Mouse (Mus musculus): Measurements from ENCODE around the gene Cxcl5.
A peak's percentile ranks its signal among the peaks of the same experiment; 100 is the strongest.

Gene Cxcl5

DNA sequence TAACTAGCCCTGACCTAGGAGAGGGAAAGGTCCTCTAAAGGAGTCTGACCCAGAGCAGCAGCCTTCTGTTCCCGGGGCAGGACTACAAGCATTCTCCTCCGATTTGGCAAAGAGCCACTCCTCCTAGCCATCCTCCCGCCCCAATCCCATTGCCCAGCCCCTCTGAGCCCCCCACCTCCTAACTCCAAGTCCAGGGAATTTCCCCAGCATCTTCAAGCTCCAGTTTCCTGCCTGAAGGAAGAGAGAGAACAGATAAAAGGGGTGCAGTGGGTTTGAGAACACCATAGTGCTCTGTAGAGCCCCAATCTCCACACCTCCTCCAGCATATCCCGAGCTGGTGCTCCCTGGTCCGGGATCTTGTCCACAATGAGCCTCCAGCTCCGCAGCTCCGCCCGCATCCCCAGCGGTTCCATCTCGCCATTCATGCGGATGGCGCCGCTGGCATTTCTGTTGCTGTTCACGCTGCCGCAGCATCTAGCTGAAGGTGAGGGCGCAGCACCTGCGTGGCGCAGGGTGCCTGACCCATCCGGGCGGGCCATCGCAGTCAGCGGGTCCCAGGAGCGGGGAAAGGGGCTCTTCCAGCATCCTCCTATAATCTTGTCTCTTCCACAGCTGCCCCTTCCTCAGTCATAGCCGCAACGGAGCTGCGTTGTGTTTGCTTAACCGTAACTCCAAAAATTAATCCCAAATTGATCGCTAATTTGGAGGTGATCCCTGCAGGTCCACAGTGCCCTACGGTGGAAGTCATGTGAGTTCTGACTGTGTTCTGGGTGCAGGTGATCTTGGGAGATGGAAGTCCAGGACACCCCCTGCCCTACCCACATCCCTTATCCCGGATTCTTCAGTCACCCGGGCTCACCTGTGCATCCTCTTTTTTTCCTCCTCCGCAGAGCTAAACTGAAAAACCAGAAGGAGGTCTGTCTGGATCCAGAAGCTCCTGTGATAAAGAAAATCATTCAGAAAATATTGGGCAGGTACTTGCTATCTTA is at the start of gene Cxcl5:
Cxcl5 (plus strand) TSS at position 284 of the 989 bp plus-strand sequence.
- no peak for DNase-seq (ENCODE audit: low read depth, low spot score)

- DNase-seq (ENCODE audit: low read depth, low spot score): no peak
Measured at GRCm38 (mm10) chr5:90711409-90711808, 47.8 kb upstream of the Cxcl5 start.

GRCm38 (mm10) chr5:90717937-90718336 is 41.2 kb upstream of the Cxcl5 start:
- DNase-seq (ENCODE audit: low read depth, low spot score): no peak

GRCm38 (mm10) chr5:90722656-90723055 is 36.5 kb upstream of the Cxcl5 start:
- DNase-seq (ENCODE audit: low read depth, low spot score): no peak

- DNase-seq (ENCODE audit: low read depth, low spot score): no peak
Measured at GRCm38 (mm10) chr5:90728254-90728653, 30.9 kb upstream of the Cxcl5 start.

DNA sequence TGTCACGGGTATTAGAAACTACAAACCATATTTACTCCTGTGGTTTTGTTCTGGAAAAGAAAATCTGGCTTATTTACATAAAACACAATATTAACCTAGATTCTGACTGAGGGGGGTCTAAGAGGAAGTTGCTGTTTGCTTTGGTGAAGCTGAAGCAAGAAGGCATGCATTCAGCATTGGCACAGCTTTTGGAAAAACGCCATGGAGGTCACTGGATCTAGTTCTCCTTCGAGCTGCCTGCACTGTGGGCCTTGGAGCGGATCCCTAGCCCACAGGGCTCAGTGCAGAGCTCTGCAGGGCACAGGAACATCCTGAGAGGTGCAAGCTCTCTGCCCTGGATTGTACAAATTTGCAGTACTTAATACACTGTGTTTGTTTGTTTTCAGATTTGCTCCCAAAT is 27.7 kb upstream of the Cxcl5 start:
- DNase-seq (ENCODE audit: low read depth, low spot score): no peak

- DNase-seq (ENCODE audit: low read depth, low spot score): peak; percentile 33
Measured at GRCm38 (mm10) chr5:90742029-90742428, 17.1 kb upstream of the Cxcl5 start.

- DNase-seq (ENCODE audit: low read depth, low spot score): no peak
Measured at GRCm38 (mm10) chr5:90753934-90754333, 5.2 kb upstream of the Cxcl5 start.

GRCm38 (mm10) chr5:90758020-90758605 is 1.0 kb upstream of the Cxcl5 start:
- DNase-seq (ENCODE audit: low read depth, low spot score): no peak

DNA sequence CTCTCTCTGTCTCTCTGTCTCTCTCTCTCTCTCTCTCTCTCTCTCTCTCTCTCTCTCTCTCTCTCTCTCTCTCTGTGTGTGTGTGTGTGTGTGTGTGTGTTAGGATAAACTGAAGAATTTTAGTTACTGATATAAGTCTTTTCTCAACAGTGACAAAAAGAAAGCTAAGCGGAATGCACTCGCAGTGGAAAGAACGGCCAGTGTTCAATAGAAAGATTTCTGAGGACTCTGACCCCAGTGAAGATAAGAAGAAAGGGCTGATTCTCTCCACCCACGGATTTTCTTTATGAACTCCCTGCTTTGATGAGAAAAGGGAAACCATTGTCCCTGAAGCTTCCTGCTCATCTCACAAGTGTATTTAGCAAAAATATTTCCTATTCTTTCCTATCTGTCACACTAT is 1.1 kb downstream of the Cxcl5 start:
- DNase-seq (ENCODE audit: low read depth, low spot score): no peak

GRCm38 (mm10) chr5:90760844-90761243 is 1.7 kb downstream of the Cxcl5 start:
- DNase-seq (ENCODE audit: low read depth, low spot score): no peak

GRCm38 (mm10) chr5:90761834-90762233 is 2.7 kb downstream of the Cxcl5 start:
- DNase-seq (ENCODE audit: low read depth, low spot score): no peak

GRCm38 (mm10) chr5:90763912-90764665 is 4.9 kb downstream of the Cxcl5 start:
- DNase-seq (ENCODE audit: low read depth, low spot score): no peak

GRCm38 (mm10) chr5:90765821-90766606 is 6.9 kb downstream of the Cxcl5 start:
- DNase-seq (ENCODE audit: low read depth, low spot score): no peak

DNA sequence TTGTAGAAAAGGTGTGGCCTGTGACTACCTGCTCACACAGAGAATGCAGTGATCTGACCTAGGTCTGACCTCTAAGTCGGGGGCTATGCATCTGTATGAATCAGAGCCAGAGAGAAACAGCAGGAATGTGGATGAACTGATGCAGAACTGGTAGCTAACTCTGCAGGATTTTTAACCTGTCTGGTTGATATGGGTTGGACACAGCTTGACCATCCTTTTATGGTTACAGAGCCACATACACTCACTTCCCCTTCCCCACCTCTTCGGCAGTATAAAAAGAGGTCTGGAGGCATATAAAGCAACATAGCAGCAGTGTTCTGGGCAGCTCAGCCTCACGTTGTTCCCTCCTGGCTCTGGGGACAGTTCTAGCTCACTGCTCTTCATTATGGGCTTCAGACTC is 9.1 kb downstream of the Cxcl5 start, which contains the start of gene Ppbp:
Ppbp (plus strand) TSS at position 301 of the 400 bp plus-strand sequence.
- DNase-seq (ENCODE audit: low read depth, low spot score): no peak

DNA sequence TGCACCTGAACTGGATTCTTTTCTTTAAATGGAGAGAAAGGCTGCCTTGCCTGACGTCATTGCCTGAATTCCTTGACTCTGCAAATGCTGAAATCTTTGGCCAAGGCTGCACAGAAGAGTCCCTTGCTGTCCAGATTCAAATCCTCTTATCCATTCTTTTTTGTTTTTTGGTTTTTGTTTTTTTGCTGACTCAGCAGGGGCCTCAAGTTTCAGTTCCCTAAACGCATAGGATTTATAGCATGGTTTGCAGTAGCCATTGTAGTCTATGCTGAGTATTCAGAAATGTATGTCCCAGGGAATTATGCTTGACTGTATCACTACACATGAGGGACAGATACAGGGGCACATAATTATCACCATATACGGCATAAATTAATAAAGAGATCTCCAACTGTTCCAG is 12.2 kb downstream of the Cxcl5 start:
- DNase-seq (ENCODE audit: low read depth, low spot score): no peak

DNA sequence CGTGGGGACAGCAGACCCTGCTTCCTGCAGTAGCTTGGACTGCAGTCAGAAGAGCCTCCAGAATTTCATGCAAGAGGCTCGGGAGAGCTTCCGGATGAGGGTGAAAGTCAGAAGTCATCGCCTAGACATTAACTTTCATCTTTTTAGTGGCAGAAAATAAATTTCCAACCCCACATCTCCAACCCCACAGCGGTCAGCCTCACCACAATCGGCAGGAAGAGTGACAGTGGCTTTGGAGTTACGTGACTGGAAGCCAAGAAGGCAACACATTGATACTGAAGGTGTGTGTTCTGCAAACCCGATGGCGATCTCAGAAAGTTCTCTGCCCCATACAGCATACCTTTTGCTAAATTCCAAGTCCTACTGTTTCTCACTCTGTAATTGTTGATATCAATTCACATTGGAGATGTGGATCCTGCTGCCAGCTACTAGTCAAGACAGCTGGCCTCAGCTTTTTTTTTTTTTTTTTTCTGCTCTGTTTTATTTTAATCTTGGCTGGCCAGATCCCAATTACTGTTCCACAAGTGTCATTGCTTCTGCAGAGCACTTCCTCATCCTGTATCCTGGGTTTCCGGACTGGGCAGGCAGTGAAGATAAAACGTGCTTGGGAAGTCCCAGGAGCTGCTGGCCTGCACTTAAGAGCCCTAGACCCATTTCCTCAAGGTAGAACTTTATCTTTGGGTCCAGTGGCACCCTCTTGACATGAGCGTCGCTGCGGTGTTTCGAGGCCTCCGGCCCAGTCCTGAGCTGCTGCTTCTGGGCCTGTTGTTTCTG is 12.9 kb downstream of the Cxcl5 start, which contains the start of gene Pf4:
Pf4 (plus strand) TSS at position 556 of the 774 bp plus-strand sequence.
- no peak for DNase-seq (ENCODE audit: low read depth, low spot score)

GRCm38 (mm10) chr5:90775562-90775961 is 16.4 kb downstream of the Cxcl5 start:
- DNase-seq (ENCODE audit: low read depth, low spot score): no peak

GRCm38 (mm10) chr5:90777621-90778020 is 18.5 kb downstream of the Cxcl5 start:
- DNase-seq (ENCODE audit: low read depth, low spot score): no peak

DNA sequence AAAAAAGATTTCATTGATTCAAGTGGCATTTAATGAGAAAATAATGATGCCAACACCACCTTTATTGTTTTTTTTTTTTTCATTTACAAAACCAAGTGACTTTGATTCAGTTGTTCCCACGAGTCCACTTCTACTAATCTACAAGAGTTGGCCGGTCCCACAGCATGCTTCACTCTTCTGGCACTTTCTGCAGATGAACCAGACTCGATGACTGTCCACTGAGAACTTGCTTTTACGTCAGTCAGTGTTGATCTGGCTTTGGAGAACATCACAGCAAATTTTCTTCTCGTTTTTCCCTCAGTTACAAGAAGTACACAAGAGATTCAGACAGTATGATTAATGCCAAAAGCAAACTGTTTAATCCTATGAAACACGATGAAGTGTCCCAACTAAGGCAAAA is 19.7 kb downstream of the Cxcl5 start:
- DNase-seq (ENCODE audit: low read depth, low spot score): no peak
